Mouse (Mus musculus) mesoderm, embryonic 11.5 days (tissue): Measurements from ENCODE around the gene Zcchc8.
"Not testable (repeated sequence)": the region's sequence is repeated elsewhere in the genome, so short reads cannot be mapped to it uniquely, and the experiment has no call there.

Experiments used
- DNase-seq: peaks from one replicate; pipeline ENCODE4 v3.0.0-alpha.2; 2012; ENCODE audit warnings: low read depth, low spot score

The Zcchc8 gene

GRCm38 (mm10) chr5:123720328-123721311 lies at the start of gene Zcchc8:
Zcchc8 (minus strand) TSS chr5:123721100.
- peak; percentile 98 for DNase-seq

GRCm38 (mm10) chr5:123766455-123766854 lies 45.6 kb upstream of the Zcchc8 start:
- DNase-seq = not testable (repeated sequence)

GRCm38 (mm10) chr5:123765506-123765905 lies 44.6 kb upstream of the Zcchc8 start:
- DNase-seq = no peak

GRCm38 (mm10) chr5:123749065-123750064 lies 28.5 kb upstream of the Zcchc8 start, which contains the start of the genes Rsrc2 and Kntc1:
Rsrc2 (minus strand) TSS chr5:123749414.
Kntc1 (plus strand) TSS chr5:123749716.
- DNase-seq = peak; percentile 100

GRCm38 (mm10) chr5:123748339-123749064 lies 27.6 kb upstream of the Zcchc8 start:
- DNase-seq = no peak

- no peak for DNase-seq
Observed at GRCm38 (mm10) chr5:123747604-123748003, 26.7 kb upstream of the Zcchc8 start.

GRCm38 (mm10) chr5:123746253-123746652 lies 25.4 kb upstream of the Zcchc8 start:
- DNase-seq = no peak

GRCm38 (mm10) chr5:123744358-123744757 lies 23.5 kb upstream of the Zcchc8 start:
- DNase-seq = no peak

GRCm38 (mm10) chr5:123730981-123731380 lies 10.1 kb upstream of the Zcchc8 start:
- no peak for DNase-seq

- not testable (repeated sequence) for DNase-seq
Observed at GRCm38 (mm10) chr5:123723816-123724215, 2.9 kb upstream of the Zcchc8 start.

GRCm38 (mm10) chr5:123714622-123715021 lies 6.3 kb downstream of the Zcchc8 start:
- no peak for DNase-seq

GRCm38 (mm10) chr5:123713782-123714181 lies 7.1 kb downstream of the Zcchc8 start:
- DNase-seq = no peak

GRCm38 (mm10) chr5:123709571-123709970 lies 11.3 kb downstream of the Zcchc8 start:
- no peak for DNase-seq

GRCm38 (mm10) chr5:123708598-123708997 lies 12.3 kb downstream of the Zcchc8 start:
- no peak for DNase-seq

GRCm38 (mm10) chr5:123700625-123701024 lies 20.3 kb downstream of the Zcchc8 start:
- DNase-seq = no peak

GRCm38 (mm10) chr5:123699198-123699597 lies 21.7 kb downstream of the Zcchc8 start:
- DNase-seq = peak; percentile 75

GRCm38 (mm10) chr5:123696961-123697360 lies 23.9 kb downstream of the Zcchc8 start:
- DNase-seq = no peak

- no peak for DNase-seq
Observed at GRCm38 (mm10) chr5:123696244-123696643, 24.7 kb downstream of the Zcchc8 start.

GRCm38 (mm10) chr5:123694468-123694867 lies 26.4 kb downstream of the Zcchc8 start:
- no peak for DNase-seq

GRCm38 (mm10) chr5:123684221-123685144 lies 36.4 kb downstream of the Zcchc8 start, which contains the start of gene Clip1:
Clip1 (minus strand) TSS chr5:123684618.
- DNase-seq = peak; percentile 55
